Comparison of ENCODE assay signal across 9 mouse cellular contexts in the genomic region with DNA sequence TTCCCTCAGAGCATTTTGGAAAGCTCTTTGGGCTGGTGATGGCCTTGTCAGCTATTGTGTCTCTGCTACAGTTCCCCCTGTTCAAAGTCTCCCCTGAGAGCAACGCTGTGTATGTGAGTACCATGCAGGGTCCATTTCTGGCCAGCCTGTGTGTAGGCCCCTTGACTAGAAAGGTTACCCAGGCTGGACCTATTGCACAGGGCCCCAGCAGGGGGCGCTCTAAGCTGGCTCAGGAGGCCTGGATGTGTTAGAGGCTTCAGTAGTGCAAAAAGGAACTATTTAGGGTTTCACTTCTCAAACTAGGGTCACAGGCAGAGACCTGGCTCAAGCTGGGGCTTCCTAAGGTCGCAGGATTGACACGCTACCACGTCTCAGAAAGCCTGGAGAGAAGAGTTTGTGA. TPM values are rescaled to one million over a fixed set of nuclear protein-coding genes. Genes with fewer than 3 reads are reported as not detected.
DNase-seq lines count a peak whose midpoint lies in the region; ATAC-seq lines count a peak whose summit lies in the region.
"Had no signal": no experiment of that assay in that cellular context is flagged by ENCODE, and none has a peak within 500 bp of the region (broad histone marks: within the 10 kb centered on the region; RNA-seq: fewer than 3 reads in every experiment).

No protein-coding gene starts in this region.

- H3K4me3 ChIP-seq in kidney, embryonic 16.5 days (ENCODE audit: low read length) = no peak overlapping the region
- H3K4me3 ChIP-seq in liver, embryonic 12.5 days = no peak overlapping the region
- H3K4me3 ChIP-seq in neural tube, embryonic 11.5 days (ENCODE audit: low read depth, low read length) = no peak overlapping the region
- H3K4me3 ChIP-seq: erythroblast, embryonic 14.5 days had no signal

- no peak overlapping the region for H3K27ac ChIP-seq in kidney, embryonic 16.5 days (ENCODE audit: low read length)
- no peak overlapping the region; the same call in 1 of the 2 replicates for H3K27ac ChIP-seq in liver, embryonic 12.5 days
- no peak overlapping the region for H3K27ac ChIP-seq in neural tube, embryonic 11.5 days (ENCODE audit: low read depth, low read length)

- DNase-seq in ovary, postnatal 36 days (ENCODE audit: low spot score) = peak; percentile 55
- no peak for DNase-seq in ovary, adult 18-20 months (ENCODE audit: low spot score)
- DNase-seq in adrenal gland, postnatal 4 days (ENCODE audit: low spot score in 2 of 2) = peak; percentile 29 to 41
- DNase-seq in frontal cortex, postnatal 36 days (ENCODE audit: low spot score in 2 of 2) = peak; percentile 38 to 41
- DNase-seq in neural tube, embryonic 11.5 days (ENCODE audit: low spot score) = peak; percentile 61
- peak; percentile 67 for DNase-seq in thymus, postnatal 14 days

- 62% methylated on average over 5 of the region's 5 CpGs for WGBS in kidney, embryonic 16.5 days
- 55% methylated on average over 5 of the region's 5 CpGs for WGBS in liver, embryonic 12.5 days (ENCODE audit: insufficient replicate concordance)
- 61% methylated on average over 5 of the region's 5 CpGs for WGBS in neural tube, embryonic 11.5 days

- no peaks in the 10 kb centered on the region for H3K9me3 ChIP-seq in kidney, embryonic 16.5 days (ENCODE audit: low read length)
- no peaks in the 10 kb centered on the region for H3K9me3 ChIP-seq in liver, embryonic 12.5 days (replicated peaks)
- H3K9me3 ChIP-seq in neural tube, embryonic 11.5 days (ENCODE audit: control insufficient read depth, low read length) = no peaks in the 10 kb centered on the region

- no peak overlapping the region for H3K4me2 ChIP-seq in kidney, embryonic 16.5 days (replicated peaks; ENCODE audit: low read depth, low read length)
- H3K4me2 ChIP-seq in liver, embryonic 12.5 days = no peak overlapping the region
- no peak overlapping the region for H3K4me2 ChIP-seq in neural tube, embryonic 11.5 days (ENCODE audit: low read depth)

- peaks cover 51% of the 10 kb centered on the region for H3K36me3 ChIP-seq in kidney, embryonic 16.5 days (ENCODE audit: insufficient read depth, low read length)
- H3K36me3 ChIP-seq in liver, embryonic 12.5 days = peaks cover 91% of the 10 kb centered on the region
- H3K36me3 ChIP-seq in neural tube, embryonic 11.5 days (ENCODE audit: control insufficient read depth, insufficient read depth, low read length) = no peaks in the 10 kb centered on the region

- no peaks in the 10 kb centered on the region for H3K27me3 ChIP-seq in kidney, embryonic 16.5 days (ENCODE audit: insufficient read depth, low read length)
- H3K27me3 ChIP-seq in liver, embryonic 12.5 days (replicated peaks) = no peaks in the 10 kb centered on the region
- H3K27me3 ChIP-seq in neural tube, embryonic 11.5 days (ENCODE audit: control insufficient read depth, insufficient read depth, low read length) = no peaks in the 10 kb centered on the region

- peak; percentile 57; the same call in 1 of the 2 replicates for ATAC-seq in kidney, embryonic 16.5 days (ENCODE audit: low FRiP score, low TSS enrichment)
- ATAC-seq in liver, embryonic 12.5 days = peak; percentile 43; the same call in 1 of the 2 replicates
- peak; percentile 65 for ATAC-seq in neural tube, embryonic 11.5 days (ENCODE audit: insufficient read depth, low FRiP score, low TSS enrichment)

- no peak overlapping the region for H3K9ac ChIP-seq in kidney, embryonic 16.5 days (replicated peaks; ENCODE audit: low read length)
- H3K9ac ChIP-seq in liver, embryonic 12.5 days = no peak overlapping the region
- H3K9ac ChIP-seq in neural tube, embryonic 11.5 days (ENCODE audit: low read length) = no peak overlapping the region

- no peaks in the 10 kb centered on the region for H3K4me1 ChIP-seq in kidney, embryonic 16.5 days (ENCODE audit: insufficient read depth, low read length)
- H3K4me1 ChIP-seq in liver, embryonic 12.5 days = no peaks in the 10 kb centered on the region
- H3K4me1 ChIP-seq in neural tube, embryonic 11.5 days (ENCODE audit: control insufficient read depth, insufficient read depth, low read length) = no peaks in the 10 kb centered on the region

RNA-seq across cellular contexts. Expression of a gene that starts 19.9 kb away (rescaled TPM):
- total RNA-seq in adrenal gland, postnatal 4 days (2021) = 10 to 100 TPM; 66.4 to 68.4 TPM
- polyA plus RNA-seq in kidney, embryonic 16.5 days (2015; fragmentation: Nextera tagmentation; extraction: Ambion mirVana) = 57.4 and 58.0 TPM in 2 replicates
- polyA plus RNA-seq in liver, embryonic 12.5 days (2016; fragmentation: Nextera tagmentation; extraction: Ambion mirVana) = 127 and 128 TPM in 2 replicates
- polyA plus RNA-seq in neural tube, embryonic 11.5 days (2014; fragmentation: Nextera tagmentation; extraction: Ambion mirVana) = 23.1 and 25.4 TPM in 2 replicates

RNA-seq across cellular contexts. Expression of a gene that starts 24.0 kb away (rescaled TPM):
- total RNA-seq in adrenal gland, postnatal 4 days (2021) = 1 to 10 TPM; 2.2 to 7.8 TPM
- polyA plus RNA-seq in kidney, embryonic 16.5 days (2015; fragmentation: Nextera tagmentation; extraction: Ambion mirVana) = 0.36 TPM in 1 of 2 replicates, not detected in the other
- polyA plus RNA-seq in liver, embryonic 12.5 days (2016; fragmentation: Nextera tagmentation; extraction: Ambion mirVana) = 27.7 and 79.1 TPM in 2 replicates
- polyA plus RNA-seq in neural tube, embryonic 11.5 days (2014; fragmentation: Nextera tagmentation; extraction: Ambion mirVana) = 0.41 TPM in 1 of 2 replicates, not detected in the other
- polyA plus RNA-seq: erythroblast, embryonic 14.5 days had no signal

RNA-seq across cellular contexts. Expression of a gene that starts 31.7 kb away (rescaled TPM):
- under 1 TPM; 0.50 to 0.73 TPM for total RNA-seq in adrenal gland, postnatal 4 days (2021)
- polyA plus RNA-seq in kidney, embryonic 16.5 days (2015; fragmentation: Nextera tagmentation; extraction: Ambion mirVana) = not detected in 2 replicates
- polyA plus RNA-seq in liver, embryonic 12.5 days (2016; fragmentation: Nextera tagmentation; extraction: Ambion mirVana) = 3.1 and 7.1 TPM in 2 replicates
- polyA plus RNA-seq in neural tube, embryonic 11.5 days (2014; fragmentation: Nextera tagmentation; extraction: Ambion mirVana) = not detected in 2 replicates

Comparison
In these comparisons a context has a peak if more than half of its experiments do, and no peak if none do; other contexts are left out.
1. RNA of a gene that starts 24.0 kb away (polyA plus RNA-seq): 27.7 to 79.1 TPM in liver, embryonic 12.5 days; 0.41 TPM in neural tube, embryonic 11.5 days and 0.36 TPM in kidney, embryonic 16.5 days; every median in the first group is over 10 times any median in the second.
2. Peak in every context shown above with its lines, with median percentiles within 50 percentile points of each other: ATAC-seq.